ENCODE assay signal across 8 mouse cellular contexts in the genomic region with DNA sequence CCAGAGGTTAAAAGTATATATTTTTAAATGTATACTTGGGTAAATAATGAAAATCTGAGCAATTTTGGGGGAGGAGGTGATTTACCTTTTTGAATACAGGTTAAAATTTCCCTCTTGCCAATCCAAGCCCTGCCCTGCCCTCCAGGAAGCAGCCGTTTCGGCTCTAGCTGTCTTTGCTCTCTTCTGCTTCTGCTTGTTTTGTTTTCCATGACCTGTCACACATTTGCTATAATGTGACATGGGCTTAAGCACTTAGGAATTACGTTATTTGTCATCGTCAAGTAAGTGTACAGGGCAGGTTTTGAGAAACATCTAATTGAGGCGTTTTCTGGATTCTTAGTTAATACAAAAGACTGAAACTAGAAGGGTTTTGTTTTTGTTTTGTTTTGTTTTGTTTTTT. TPM values are rescaled to one million over a fixed set of nuclear protein-coding genes. Genes with fewer than 3 reads are reported as not detected.
DNase-seq lines count a peak whose midpoint lies in the region; ATAC-seq and TF ChIP-seq lines count a peak whose summit lies in the region.

No protein-coding gene starts in this region.

- no peak overlapping the region for H3K27ac ChIP-seq in spleen, adult 2 months (ENCODE audit: insufficient read depth, low read length)
- H3K27ac ChIP-seq in liver, embryonic 12.5 days, result 0 out of 2 replicates have a peak overlapping the region, but pooled peaks have one; percentile 25
- H3K27ac ChIP-seq in stomach, postnatal 0 days (replicated peaks), result no peak overlapping the region

- no peak for ATAC-seq in liver, embryonic 12.5 days
- no peak for ATAC-seq in stomach, postnatal 0 days (ENCODE audit: low FRiP score, low TSS enrichment)

- DNase-seq in embryo, embryonic 10 days (ENCODE audit: low spot score), result peak; percentile 36
- no peak for DNase-seq in embryo, embryonic 11 days
- no peak for DNase-seq in spleen, adult 2 months (ENCODE audit: low read depth in 1 of 2, low spot score in 2 of 2)
- DNase-seq in spleen, postnatal 10 days (ENCODE audit: low spot score in 2 of 2), result no peak
- DNase-seq in stomach, postnatal 0 days (ENCODE audit: low spot score), result peak; percentile 15
- DNase-seq in urinary bladder, adult 18-20 months (ENCODE audit: low spot score in 2 of 2), result no peak
- DNase-seq in urinary bladder, adult 2 months (ENCODE audit: low spot score), result no peak

- peak overlapping the region; percentile 9; the same call in 1 of the 2 replicates for H3K4me3 ChIP-seq in spleen, adult 2 months (ENCODE audit: extremely low read depth, insufficient read depth, insufficient read length)
- peak overlapping the region; percentile 38 for H3K4me3 ChIP-seq in liver, embryonic 12.5 days
- H3K4me3 ChIP-seq in stomach, postnatal 0 days (ENCODE audit: low read depth, low read length), result 0 out of 2 replicates have a peak overlapping the region, but pooled peaks have one; percentile 18

- H3K9me3 ChIP-seq in liver, embryonic 12.5 days (replicated peaks), result no peaks in the 10 kb centered on the region
- no peaks in the 10 kb centered on the region for H3K9me3 ChIP-seq in stomach, postnatal 0 days (ENCODE audit: control insufficient read depth, low read length)

- peak overlapping the region; percentile 96 for H3K4me2 ChIP-seq in liver, embryonic 12.5 days
- peak overlapping the region; percentile 33 for H3K4me2 ChIP-seq in stomach, postnatal 0 days (replicated peaks; ENCODE audit: low read depth)

- peaks cover 8% of the 10 kb centered on the region for H3K4me1 ChIP-seq in spleen, adult 2 months (ENCODE audit: control insufficient read depth, insufficient read depth, insufficient read length)
- H3K4me1 ChIP-seq in liver, embryonic 12.5 days, result peaks cover 34% of the 10 kb centered on the region
- H3K4me1 ChIP-seq in stomach, postnatal 0 days (replicated peaks; ENCODE audit: control insufficient read depth, insufficient read depth), result no peaks in the 10 kb centered on the region

- TF ChIP-seq CTCF in spleen, adult 2 months (IDR thresholded peaks at IDR 0.05; ENCODE audit: extremely low read depth, insufficient read depth, insufficient read length, insufficient replicate concordance), result no peak
- no peak for TF ChIP-seq CTCF in stomach, postnatal 0 days (IDR thresholded peaks at IDR 0.05; ENCODE audit: low read depth)

- 51% methylated on average over 5 of the region's 5 CpGs for WGBS in spleen, adult 2 months
- 44% methylated on average over 5 of the region's 5 CpGs for WGBS in liver, embryonic 12.5 days (ENCODE audit: insufficient replicate concordance)
- WGBS in stomach, postnatal 0 days, result 21% methylated on average over 5 of the region's 5 CpGs

- peak overlapping the region; percentile 37 for H3K9ac ChIP-seq in liver, embryonic 12.5 days
- no peak overlapping the region for H3K9ac ChIP-seq in stomach, postnatal 0 days (ENCODE audit: low read length)

- no peak for TF ChIP-seq EP300 in stomach, postnatal 0 days (optimal IDR thresholded peaks at IDR 0.05)

- no peaks in the 10 kb centered on the region; the same call in 1 of the 2 replicates for H3K36me3 ChIP-seq in spleen, adult 2 months (ENCODE audit: control insufficient read depth, insufficient read depth, low read length)
- no peaks in the 10 kb centered on the region for H3K36me3 ChIP-seq in liver, embryonic 12.5 days
- no peaks in the 10 kb centered on the region for H3K36me3 ChIP-seq in stomach, postnatal 0 days (ENCODE audit: control insufficient read depth, insufficient read depth, low read length)

- no peaks in the 10 kb centered on the region for H3K27me3 ChIP-seq in spleen, adult 2 months (ENCODE audit: control insufficient read depth, insufficient read depth, low read length)
- 0 out of 2 replicates have a peak, but pooled peaks cover 1% of the 10 kb centered on the region for H3K27me3 ChIP-seq in liver, embryonic 12.5 days (replicated peaks)
- H3K27me3 ChIP-seq in stomach, postnatal 0 days (ENCODE audit: control insufficient read depth, insufficient read depth, low read length), result no peaks in the 10 kb centered on the region

- no peak for TF ChIP-seq POLR2A in spleen, adult 2 months (IDR thresholded peaks at IDR 0.05; ENCODE audit: low read depth, low read length)

RNA-seq across cellular contexts. Expression of a gene that starts 1.9 kb away (rescaled TPM):
- 2.4 TPM in 2 replicates for polyA plus RNA-seq in spleen, adult 2 months (2012; rRNA removed)
- polyA plus RNA-seq in liver, embryonic 12.5 days (2016; fragmentation: Nextera tagmentation; extraction: Ambion mirVana), result 7.9 and 9.3 TPM in 2 replicates
- 12.9 TPM in 2 replicates for polyA plus RNA-seq in stomach, postnatal 0 days (2015; fragmentation: Nextera tagmentation; extraction: Ambion mirVana)
- 1.3 and 2.5 TPM in 2 replicates for polyA plus RNA-seq in urinary bladder, adult 2 months (2012; rRNA removed)

Comparison
In these comparisons a context has a peak if more than half of its experiments do, and no peak if none do; other contexts are left out.
1. DNase-seq: peak in embryo, embryonic 10 days (single experiment) and stomach, postnatal 0 days (single experiment); none in embryo, embryonic 11 days (single experiment), spleen, adult 2 months (0 of 2), spleen, postnatal 10 days (0 of 2), urinary bladder, adult 18-20 months (0 of 2) and urinary bladder, adult 2 months (single experiment).
2. Peak in every context shown above with its lines, with median percentiles within 50 percentile points of each other: H3K4me3 ChIP-seq.